Mouse (Mus musculus) gastrocnemius, adult 2 months (tissue): ENCODE measurements around the gene Ralgapa2. TPM values are rescaled to one million over a fixed set of nuclear protein-coding genes. Genes with fewer than 3 reads are reported as not detected.

Experiments used
- DNase-seq: peaks from one replicate; pipeline ENCODE4 v3.0.0; 2022
- H3K27ac ChIP-seq: fragments of 200-600 bp; 2 replicates; pipeline ENCODE4 v1.8.1; 2022; ENCODE audit warnings: mild to moderate bottlenecking
- H3K4me3 ChIP-seq: fragments of 200-600 bp; 2 replicates; pipeline ENCODE4 v1.8.1; 2022; ENCODE audit warnings: mild to moderate bottlenecking, moderate library complexity
- CTCF ChIP-seq: fragments of 200-600 bp; IDR thresholded peaks from 2 replicates; pipeline ENCODE4 v1.8.1; 2022; ENCODE audit warnings: antibody characterized with exemption, mild to moderate bottlenecking, moderate library complexity
- intact Hi-C: fragments of 180-260 bp; cut with DNase I; formaldehyde crosslinking; loops from one replicate; pipeline ENCODE4 v1.15.1; 2025
- total RNA-seq, 2 experiments: library from RNA; stranded (reverse); gene quantifications; 2 replicates each; pipeline ENCODE4 v1.2.3; 2021

The Ralgapa2 gene
- total RNA-seq, 2 experiments from 2014 or later: 5.8 to 9.6 TPM

GRCm38 (mm10) chr2:146290871-146291637, 221.1 kb downstream of the Ralgapa2 start:
- Histone ChIP-seq H3K27ac (no peak overlapping the region), H3K4me3 (no peak overlapping the region)
- DNase-seq: no peak
- intact Hi-C loops: no loop called here
- no peak for TF ChIP-seq CTCF

GRCm38 (mm10) chr2:146290366-146290765, 221.8 kb downstream of the Ralgapa2 start:
- no peak for DNase-seq
- Histone ChIP-seq H3K4me3 (no peak overlapping the region), H3K27ac (no peak overlapping the region)
- no peak for TF ChIP-seq CTCF
- intact Hi-C loops: no loop called here

GRCm38 (mm10) chr2:146289394-146289793, 222.8 kb downstream of the Ralgapa2 start:
- TF ChIP-seq CTCF: no peak
- intact Hi-C loops: no loop called here
- DNase-seq: no peak
- Histone ChIP-seq H3K4me3 (no peak overlapping the region), H3K27ac (no peak overlapping the region)

GRCm38 (mm10) chr2:146288326-146288725, 223.8 kb downstream of the Ralgapa2 start:
- intact Hi-C loops: no loop called here

GRCm38 (mm10) chr2:146287531-146287930, 224.6 kb downstream of the Ralgapa2 start:
- Histone ChIP-seq H3K27ac (no peak overlapping the region), H3K4me3 (no peak overlapping the region)
- no peak for DNase-seq
- intact Hi-C loops: no loop called here
- no peak for TF ChIP-seq CTCF

More at GRCm38 (mm10) chr2:146288326-146288725, 223.8 kb downstream of the Ralgapa2 start:
- no peak for TF ChIP-seq CTCF
- DNase-seq: no peak
- H3K27ac ChIP-seq: no peak overlapping the region
- H3K4me3 ChIP-seq: no peak overlapping the region

GRCm38 (mm10) chr2:146281346-146281745, 230.8 kb downstream of the Ralgapa2 start:
- Histone ChIP-seq H3K4me3 (no peak overlapping the region), H3K27ac (no peak overlapping the region)
- intact Hi-C loops: no loop called here
- no peak for TF ChIP-seq CTCF
- no peak for DNase-seq

GRCm38 (mm10) chr2:146280921-146281274, 231.2 kb downstream of the Ralgapa2 start:
- intact Hi-C loops: no loop called here
- no peak overlapping the region for H3K27ac ChIP-seq
- H3K4me3 ChIP-seq: no peak overlapping the region
- no peak for DNase-seq
- TF ChIP-seq CTCF: no peak

GRCm38 (mm10) chr2:146280221-146280920, 231.8 kb downstream of the Ralgapa2 start:
- no peak overlapping the region for H3K4me3 ChIP-seq
- no peak for TF ChIP-seq CTCF
- intact Hi-C loops: no loop called here
- H3K27ac ChIP-seq: no peak overlapping the region
- no peak for DNase-seq

- no peak for TF ChIP-seq CTCF
- intact Hi-C loops: no loop called here
- no peak for DNase-seq
- H3K27ac ChIP-seq: no peak overlapping the region
- H3K4me3 ChIP-seq: no peak overlapping the region
Observed at GRCm38 (mm10) chr2:146279430-146280220, 232.5 kb downstream of the Ralgapa2 start.

GRCm38 (mm10) chr2:146278381-146278780, 233.8 kb downstream of the Ralgapa2 start:
- TF ChIP-seq CTCF: no peak
- intact Hi-C loops: no loop called here
- DNase-seq: no peak
- no peak overlapping the region for H3K27ac ChIP-seq
- no peak overlapping the region for H3K4me3 ChIP-seq

- H3K4me3 ChIP-seq: no peak overlapping the region
- intact Hi-C loops: no loop called here
- DNase-seq: no peak
- no peak overlapping the region for H3K27ac ChIP-seq
- no peak for TF ChIP-seq CTCF
Observed at GRCm38 (mm10) chr2:146266539-146266938, 245.6 kb downstream of the Ralgapa2 start.

- H3K27ac ChIP-seq: no peak overlapping the region
- intact Hi-C loops: no loop called here
- no peak for DNase-seq
- TF ChIP-seq CTCF: no peak
- H3K4me3 ChIP-seq: no peak overlapping the region
Observed at GRCm38 (mm10) chr2:146265045-146265444, 247.1 kb downstream of the Ralgapa2 start.

- intact Hi-C loops: no loop called here
- H3K4me3 ChIP-seq: no peak overlapping the region
- H3K27ac ChIP-seq: no peak overlapping the region
- TF ChIP-seq CTCF: no peak
- no peak for DNase-seq
Observed at GRCm38 (mm10) chr2:146262966-146263365, 249.2 kb downstream of the Ralgapa2 start.
